Mouse (Mus musculus) G1E (cell line): ENCODE measurements around the gene Lama1.

ENCODE experiments used
- CTCF ChIP-seq: IDR thresholded peaks from 2 replicates; pipeline ENCODE4 v1.5.1; 2012; ENCODE audit warnings: low read depth, low read length, inconsistent platforms, mixed read lengths
- POLR2AphosphoS5 ChIP-seq: IDR thresholded peaks from 2 replicates; pipeline ENCODE4 v1.6.1; 2012; ENCODE audit warnings: low read depth, low read length, inconsistent platforms; ENCODE audit not compliant: insufficient replicate concordance

- TF ChIP-seq CTCF = no peak
- no peak for TF ChIP-seq POLR2AphosphoS5
These were observed 4.7 kb downstream of the Lama1 start for GRCm38 (mm10) chr17:67701761-67702160.
